Mouse (Mus musculus) ES-Bruce4 (cell line): Measurements from ENCODE around the gene Siae.

Source experiments
- CTCF ChIP-seq: IDR thresholded peaks from one replicate; pipeline ENCODE4 v1.8.1; 2011; ENCODE audit warnings: low read depth, low read length
- EP300 ChIP-seq: IDR thresholded peaks from 2 replicates; pipeline ENCODE4 v1.6.1; 2011; ENCODE audit warnings: low read depth, low read length; ENCODE audit not compliant: insufficient read depth
- POLR2A ChIP-seq: IDR thresholded peaks from one replicate; pipeline ENCODE4 v1.8.1; 2011; ENCODE audit warnings: low read length; ENCODE audit not compliant: insufficient read depth

GRCm38 (mm10) chr9:37650639-37651038 is 95.1 kb downstream of the Siae start:
- no peak for TF ChIP-seq EP300
- TF ChIP-seq POLR2A, result no peak
- TF ChIP-seq CTCF, result no peak
